Mouse (Mus musculus) kidney, embryonic 16.5 days (tissue): ENCODE data around the gene Cnot3. TPM values are rescaled to one million over a fixed set of nuclear protein-coding genes. Genes with fewer than 3 reads are reported as not detected.
"Not testable (repeated sequence)": the region's sequence is repeated elsewhere in the genome, so short reads cannot be mapped to it uniquely, and the experiment has no call there.

Experiments
- ATAC-seq: fragments of 200-750 bp; cut with Nextera tagmentation; 2 replicates; pipeline ENCODE4 v1.8.0; 2017; ENCODE audit warnings: moderate TSS enrichment; ENCODE audit not compliant: low FRiP score, low TSS enrichment
- H3K27ac ChIP-seq: fragments of 300-500 bp; sonication (generic); 2 replicates; pipeline ENCODE4 v1.5.1; 2014; ENCODE audit warnings: low read length
- H3K27me3 ChIP-seq: fragments of 300-500 bp; sonication (generic); 2 replicates; pipeline ENCODE4 v1.6.1; 2014; ENCODE audit warnings: low read length, control low read depth, mixed read lengths; ENCODE audit not compliant: insufficient read depth
- H3K36me3 ChIP-seq: fragments of 300-500 bp; sonication (generic); 2 replicates; pipeline ENCODE4 v1.6.1; 2014; ENCODE audit warnings: low read length, control low read depth, mixed read lengths; ENCODE audit not compliant: insufficient read depth
- H3K4me1 ChIP-seq: fragments of 300-500 bp; sonication (generic); 2 replicates; pipeline ENCODE4 v1.6.1; 2014; ENCODE audit warnings: low read length, control low read depth, mixed read lengths; ENCODE audit not compliant: insufficient read depth
- H3K4me2 ChIP-seq: fragments of 300-500 bp; sonication (generic); replicated peaks from 2 replicates; pipeline ENCODE4 v1.6.1; 2014; ENCODE audit warnings: low read depth, low read length
- H3K4me3 ChIP-seq: fragments of 300-500 bp; sonication (generic); 2 replicates; pipeline ENCODE4 v1.5.1; 2014; ENCODE audit warnings: mild to moderate bottlenecking, low read length
- H3K9ac ChIP-seq: fragments of 300-500 bp; sonication (generic); replicated peaks from 2 replicates; pipeline ENCODE4 v1.6.1; 2014; ENCODE audit warnings: low read length
- H3K9me3 ChIP-seq: fragments of 300-500 bp; sonication (generic); 2 replicates; pipeline ENCODE4 v1.6.1; 2016; ENCODE audit warnings: low read length, control low read depth
- WGBS: fragments of 180-500 bp; shearing (Covaris S2); extraction: QIAGEN DNeasy Blood & Tissue Kit; methylation state at CpG from one replicate; pipeline ENCODE4 v1.1.7; 2014; 5-methylcytosine and 5-hydroxymethylcytosine counted together
- polyA plus RNA-seq: library from polyadenylated mRNA; unstranded; fragments of >200 nt; fragmentation: Nextera tagmentation; extraction: Ambion mirVana; gene quantifications from 2 replicates; pipeline ENCODE4 v1.2.1, GENCODE M21; 2015

Cnot3 gene
- polyA plus RNA-seq, 1 experiment from 2014 or later = 65.3 TPM

DNA sequence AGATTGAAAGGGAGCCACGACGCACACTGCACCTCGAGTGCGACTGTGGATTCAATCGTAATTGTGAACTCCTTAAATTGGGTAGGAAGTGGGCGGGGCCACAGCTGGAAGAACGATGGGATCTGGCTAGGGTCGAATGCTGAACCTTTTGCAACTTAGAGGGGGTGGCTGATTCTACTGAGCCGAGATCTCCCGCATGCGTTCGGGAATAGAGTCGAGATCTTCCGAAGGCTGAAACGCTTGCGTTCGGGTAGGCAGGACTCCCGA, 48.7 kb downstream of the Cnot3 start:
- peak overlapping the region; percentile 81 for H3K4me2 ChIP-seq
- peak overlapping the region; percentile 71 for H3K4me3 ChIP-seq
- no peaks in the 10 kb centered on the region for H3K9me3 ChIP-seq
- peaks cover 23% of the 10 kb centered on the region for H3K4me1 ChIP-seq
- peak overlapping the region; percentile 89 for H3K9ac ChIP-seq
- WGBS = under 1% methylated on average over 18 of the region's 18 CpGs
- H3K27ac ChIP-seq = peak overlapping the region; percentile 99
- no peaks in the 10 kb centered on the region for H3K27me3 ChIP-seq
- H3K36me3 ChIP-seq = peaks cover 25% of the 10 kb centered on the region
- no peak for ATAC-seq

- Histone ChIP-seq H3K27me3 (no peaks in the 10 kb centered on the region), H3K27ac (peak overlapping the region; percentile 99), H3K4me3 (peak overlapping the region; percentile 71), H3K4me2 (peak overlapping the region; percentile 81), H3K9me3 (no peaks in the 10 kb centered on the region), H3K9ac (peak overlapping the region; percentile 89), H3K4me1 (peaks cover 23% of the 10 kb centered on the region), H3K36me3 (peaks cover 30% of the 10 kb centered on the region)
- WGBS = under 1% methylated on average over 36 of the region's 55 CpGs
- peak; percentile 69 for ATAC-seq
These were observed 49.2 kb downstream of the Cnot3 start for GRCm38 (mm10) chr7:3694076-3694948.

DNA sequence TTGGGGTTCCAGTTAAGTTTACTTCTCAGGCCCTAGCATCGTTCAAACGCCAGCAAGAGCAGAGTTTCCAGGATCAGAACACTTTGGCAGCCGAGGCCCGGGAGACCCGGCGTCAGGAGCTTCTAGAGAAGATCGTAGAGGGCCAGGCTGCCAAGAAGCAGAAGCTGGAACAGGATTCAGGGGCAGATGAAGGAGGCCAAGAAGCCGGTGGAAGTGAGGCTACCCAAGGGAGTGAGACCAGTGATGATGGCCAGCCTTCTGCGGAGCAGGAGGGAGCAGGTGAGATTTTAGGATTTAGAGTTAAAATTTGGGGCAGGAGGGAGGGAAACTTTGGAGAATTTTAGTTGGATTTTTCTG, 49.9 kb downstream of the Cnot3 start:
- not testable (repeated sequence) for H3K27me3 ChIP-seq, H3K9me3 ChIP-seq, ATAC-seq
- Histone ChIP-seq H3K27ac (peak overlapping the region; percentile 99), H3K9ac (peak overlapping the region; percentile 89), H3K4me1 (peaks cover 23% of the 10 kb centered on the region), H3K4me2 (peak overlapping the region; percentile 81), H3K4me3 (peak overlapping the region; percentile 71), H3K36me3 (peaks cover 35% of the 10 kb centered on the region)
- WGBS = 3% methylated on average over 9 of the region's 9 CpGs

- Histone ChIP-seq H3K27ac (no peak overlapping the region), H3K27me3 (no peaks in the 10 kb centered on the region), H3K9ac (no peak overlapping the region), H3K4me3 (no peak overlapping the region), H3K4me1 (peaks cover 9% of the 10 kb centered on the region), H3K9me3 (no peaks in the 10 kb centered on the region), H3K36me3 (peaks cover 43% of the 10 kb centered on the region), H3K4me2 (no peak overlapping the region)
- WGBS = 93% methylated on average over 6 of the region's 6 CpGs
- no peak for ATAC-seq
These were observed 53.4 kb downstream of the Cnot3 start for GRCm38 (mm10) chr7:3698471-3698870.

GRCm38 (mm10) chr7:3703148-3703878, 58.2 kb downstream of the Cnot3 start:
- 19% methylated on average over 6 of the region's 6 CpGs for WGBS
- Histone ChIP-seq H3K36me3 (peaks cover 60% of the 10 kb centered on the region), H3K9ac (peak overlapping the region; percentile 96), H3K4me2 (peak overlapping the region; percentile 95), H3K27me3 (no peaks in the 10 kb centered on the region), H3K27ac (peak overlapping the region; percentile 97), H3K4me1 (peaks cover 21% of the 10 kb centered on the region), H3K4me3 (peak overlapping the region; percentile 89), H3K9me3 (no peaks in the 10 kb centered on the region)
- peak; percentile 57 for ATAC-seq

DNA sequence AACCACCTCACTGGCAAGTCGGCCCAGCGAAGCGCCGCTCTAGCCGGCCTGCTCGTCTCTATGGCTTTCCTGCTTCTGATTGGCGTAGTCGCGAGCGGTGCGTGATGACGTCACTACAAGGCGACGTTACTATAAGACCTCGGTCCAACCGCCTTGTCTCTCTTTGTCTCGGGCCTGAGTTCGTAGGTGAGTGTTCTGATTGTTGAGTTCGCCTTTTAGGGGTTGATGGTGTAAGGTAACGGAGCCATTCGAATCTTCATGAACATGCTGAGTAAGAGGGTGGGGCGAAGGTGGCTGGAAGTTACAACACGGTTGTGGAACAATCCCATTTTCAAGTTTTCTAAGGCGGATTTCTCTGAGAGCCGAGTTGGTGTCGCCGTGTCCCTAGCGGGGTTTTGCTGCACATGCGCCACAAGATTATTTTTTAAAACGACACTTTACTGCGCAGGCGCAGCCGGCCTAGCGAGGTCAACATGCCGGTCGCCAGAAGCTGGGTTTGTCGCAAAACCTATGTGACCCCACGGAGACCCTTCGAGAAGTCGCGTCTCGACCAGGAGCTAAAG, 58.9 kb downstream of the Cnot3 start, which contains the start of gene Rps9:
Gene Rps9, plus strand, starts transcription at position 115 of the 563 bp plus-strand sequence.
- Histone ChIP-seq H3K27me3 (no peaks in the 10 kb centered on the region), H3K9me3 (no peaks in the 10 kb centered on the region), H3K9ac (peak within 1 kb of the TSS; percentile 96), H3K4me3 (peak within 1 kb of the TSS; percentile 89), H3K4me2 (peak within 1 kb of the TSS; percentile 95), H3K4me1 (peaks cover 21% of the 10 kb centered on the region), H3K36me3 (peaks cover 54% of the 10 kb centered on the region), H3K27ac (peak within 1 kb of the TSS; percentile 97)
- 1% methylated on average over 42 of the region's 42 CpGs for WGBS
- peak; percentile 93 for ATAC-seq

DNA sequence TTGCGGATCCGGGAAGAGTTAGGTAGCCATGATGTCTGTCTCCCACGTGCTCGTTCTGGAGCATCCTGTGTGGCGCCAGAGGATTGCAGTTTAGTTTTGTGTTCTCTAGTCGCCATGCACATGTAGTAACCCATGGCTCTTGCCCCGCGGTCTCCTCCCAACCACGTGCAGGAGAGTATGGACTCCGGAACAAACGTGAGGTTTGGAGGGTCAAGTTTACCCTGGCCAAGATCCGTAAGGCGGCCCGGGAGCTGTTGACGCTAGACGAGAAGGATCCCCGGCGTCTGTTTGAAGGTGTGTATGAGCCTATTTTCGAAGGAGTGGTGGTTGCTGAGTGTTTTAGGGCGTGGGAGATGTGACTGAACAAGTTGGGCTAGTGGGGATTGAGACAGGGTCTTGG, 59.4 kb downstream of the Cnot3 start:
- ATAC-seq = peak; percentile 50
- under 1% methylated on average over 20 of the region's 20 CpGs for WGBS
- H3K36me3 ChIP-seq = peaks cover 51% of the 10 kb centered on the region

GRCm38 (mm10) chr7:3705461-3705860, 60.4 kb downstream of the Cnot3 start:
- H3K27ac ChIP-seq = peak overlapping the region; percentile 61
- peaks cover 41% of the 10 kb centered on the region for H3K36me3 ChIP-seq
- WGBS = 0% methylated on average over 6 of the region's 7 CpGs
- not testable (repeated sequence) for H3K27me3 ChIP-seq, ATAC-seq, H3K9me3 ChIP-seq
- H3K4me1 ChIP-seq = peaks cover 21% of the 10 kb centered on the region
- H3K4me3 ChIP-seq = peak overlapping the region; percentile 89
- peak overlapping the region; percentile 96 for H3K9ac ChIP-seq
- peak overlapping the region; percentile 95 for H3K4me2 ChIP-seq

More for the DNA sequence above, 59.4 kb downstream of the Cnot3 start:
- Histone ChIP-seq H3K9me3 (no peaks in the 10 kb centered on the region), H3K9ac (peak overlapping the region; percentile 96), H3K27me3 (no peaks in the 10 kb centered on the region), H3K4me1 (peaks cover 21% of the 10 kb centered on the region), H3K4me3 (peak overlapping the region; percentile 89), H3K27ac (peak overlapping the region; percentile 97), H3K4me2 (peak overlapping the region; percentile 95)

- Histone ChIP-seq H3K4me2 (peak overlapping the region; percentile 95), H3K4me1 (peaks cover 21% of the 10 kb centered on the region), H3K9me3 (no peaks in the 10 kb centered on the region), H3K9ac (peak overlapping the region; percentile 96), H3K27ac (peak overlapping the region; percentile 24; the same call in 1 of the 2 replicates), H3K36me3 (peaks cover 39% of the 10 kb centered on the region), H3K4me3 (peak overlapping the region; percentile 89), H3K27me3 (no peaks in the 10 kb centered on the region)
- 22% methylated on average over 6 of the region's 6 CpGs for WGBS
- no peak for ATAC-seq
These were observed 60.8 kb downstream of the Cnot3 start for GRCm38 (mm10) chr7:3705911-3706310.
